Mouse (Mus musculus) stomach, embryonic 14.5 days (tissue): ENCODE measurements around the gene Rpl18a. TPM values are rescaled to one million over a fixed set of nuclear protein-coding genes. Genes with fewer than 3 reads are reported as not detected.

Source experiments
- ATAC-seq: fragments of 200-750 bp; cut with Nextera tagmentation; 2 replicates; pipeline ENCODE4 v1.8.0; 2017; ENCODE audit warnings: low read depth, moderate TSS enrichment; ENCODE audit not compliant: insufficient number of reproducible peaks, insufficient read depth, low FRiP score
- H3K27ac ChIP-seq: fragments of 300-500 bp; sonication (generic); 2 replicates; pipeline ENCODE4 v1.5.1; 2014; ENCODE audit warnings: mild to moderate bottlenecking, low read length, moderate library complexity, mixed read lengths
- H3K27me3 ChIP-seq: fragments of 300-500 bp; sonication (generic); 2 replicates; pipeline ENCODE4 v1.6.1; 2014; ENCODE audit warnings: low read length, control low read depth, mixed read lengths; ENCODE audit not compliant: control insufficient read depth, insufficient read depth
- H3K36me3 ChIP-seq: fragments of 300-500 bp; sonication (generic); 2 replicates; pipeline ENCODE4 v1.6.1; 2014; ENCODE audit warnings: mild to moderate bottlenecking, control low read depth, low read length, moderate library complexity, mixed read lengths; ENCODE audit not compliant: control insufficient read depth, insufficient read depth
- H3K4me1 ChIP-seq: fragments of 300-500 bp; sonication (generic); 2 replicates; pipeline ENCODE4 v1.6.1; 2014; ENCODE audit warnings: low read length, control low read depth, mixed read lengths; ENCODE audit not compliant: control insufficient read depth, insufficient read depth
- H3K4me2 ChIP-seq: fragments of 300-500 bp; sonication (generic); replicated peaks from 2 replicates; pipeline ENCODE4 v1.6.1; 2014; ENCODE audit warnings: low read depth, low read length, control low read depth
- H3K4me3 ChIP-seq: fragments of 300-500 bp; sonication (generic); 2 replicates; pipeline ENCODE4 v1.5.1; 2014; ENCODE audit warnings: low read depth, low read length, control low read depth
- H3K9ac ChIP-seq: fragments of 300-500 bp; sonication (generic); replicated peaks from 2 replicates; pipeline ENCODE4 v1.6.1; 2014; ENCODE audit warnings: low read depth, mild to moderate bottlenecking, control low read depth, low read length, moderate library complexity, mixed read lengths
- H3K9me3 ChIP-seq: fragments of 300-500 bp; sonication (generic); 2 replicates; pipeline ENCODE4 v1.6.1; 2016; ENCODE audit warnings: low read depth, low read length, control low read depth; ENCODE audit not compliant: control insufficient read depth
- WGBS: fragments of 180-500 bp; shearing (Covaris S2); extraction: QIAGEN DNeasy Blood & Tissue Kit; methylation state at CpG from one replicate; pipeline ENCODE4 v1.1.7; 2014; 5-methylcytosine and 5-hydroxymethylcytosine counted together
- polyA plus RNA-seq: library from polyadenylated mRNA; unstranded; fragments of >200 nt; fragmentation: Nextera tagmentation; extraction: Ambion mirVana; gene quantifications from 2 replicates; pipeline ENCODE4 v1.2.1, GENCODE M21; 2014

Rpl18a gene
- polyA plus RNA-seq, 1 experiment from 2014 or later: 6,204 TPM

DNA sequence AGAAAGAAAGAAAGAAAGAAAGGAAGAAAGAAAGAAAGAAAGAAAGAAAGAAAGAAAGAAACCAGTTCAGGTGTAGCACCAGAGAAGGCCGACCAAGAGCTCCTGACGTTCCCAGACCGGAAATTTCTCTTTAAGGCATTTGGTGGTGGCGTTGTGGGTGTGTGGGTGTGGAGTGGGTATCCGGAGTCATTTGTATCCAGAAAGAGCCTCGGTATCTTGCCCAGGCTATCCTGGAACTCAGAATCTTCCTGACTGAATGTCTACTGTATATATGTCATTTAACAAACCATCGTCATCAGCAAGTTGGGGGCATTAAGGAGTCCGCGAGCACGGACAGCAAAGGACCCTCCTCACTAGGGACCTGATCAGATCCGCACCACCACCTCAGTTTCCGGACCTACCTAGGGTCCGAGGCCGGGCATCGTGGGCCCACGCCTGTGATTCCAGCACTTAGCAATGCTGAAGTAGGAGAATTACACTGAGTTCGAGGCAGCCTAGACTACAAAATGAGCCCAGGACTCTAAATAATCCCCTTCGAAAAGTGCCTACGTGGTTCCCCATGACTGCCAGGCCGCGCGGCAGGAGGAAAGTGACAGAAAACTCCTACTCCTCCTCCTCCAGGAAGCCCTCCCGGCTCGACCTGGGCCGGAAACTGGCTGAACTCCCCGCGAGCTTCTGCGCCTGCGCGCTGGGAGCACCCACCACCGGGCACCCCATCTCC is 24.4 kb downstream of the Rpl18a start:
- Histone ChIP-seq H3K36me3 (0 out of 2 replicates have a peak, but pooled peaks cover 2% of the 10 kb centered on the region), H3K4me2 (peak overlapping the region; percentile 88), H3K27me3 (no peaks in the 10 kb centered on the region), H3K4me1 (peaks cover 15% of the 10 kb centered on the region), H3K4me3 (peak overlapping the region; percentile 80), H3K9ac (peak overlapping the region; percentile 72), H3K27ac (peak overlapping the region; percentile 81), H3K9me3 (no peaks in the 10 kb centered on the region)
- 4% methylated on average over 31 of the region's 31 CpGs for WGBS
- ATAC-seq: no peak

DNA sequence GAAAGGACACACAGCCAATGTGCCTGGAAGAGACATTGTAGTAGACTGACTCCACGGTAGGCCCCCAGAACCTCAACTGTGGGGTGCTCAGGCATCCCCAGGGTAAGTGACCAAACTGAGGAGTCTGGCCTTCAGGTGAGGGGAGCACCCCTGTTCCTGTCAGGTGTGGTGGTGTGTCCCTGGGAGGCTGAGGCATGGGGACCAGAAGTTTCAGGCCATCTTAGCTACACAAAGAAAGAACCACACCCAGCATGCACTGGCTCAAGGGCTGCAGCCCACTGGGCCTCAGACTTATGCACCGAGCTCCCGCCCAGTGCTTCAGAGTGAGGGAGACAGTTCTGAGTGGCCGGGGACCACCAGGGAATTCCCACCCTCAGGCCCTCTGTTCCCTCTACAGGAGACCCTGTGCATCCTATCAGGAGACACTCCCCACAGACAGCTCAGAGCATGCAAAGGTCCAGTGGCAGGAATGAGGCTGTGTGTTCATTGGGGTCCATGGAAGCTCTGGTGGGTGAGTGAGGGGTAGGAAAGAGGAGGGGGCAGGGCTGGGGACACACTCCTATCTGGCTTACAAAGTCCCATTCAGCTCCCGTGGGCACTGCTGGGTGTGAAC is 25.9 kb downstream of the Rpl18a start:
- ATAC-seq: no peak
- 0 out of 2 replicates have a peak, but pooled peaks cover 2% of the 10 kb centered on the region for H3K36me3 ChIP-seq
- no peak overlapping the region for H3K27ac ChIP-seq
- H3K4me3 ChIP-seq: no peak overlapping the region
- no peak overlapping the region for H3K4me2 ChIP-seq
- 85% methylated on average over 5 of the region's 5 CpGs for WGBS
- H3K9me3 ChIP-seq: no peaks in the 10 kb centered on the region
- no peaks in the 10 kb centered on the region for H3K27me3 ChIP-seq
- no peak overlapping the region for H3K9ac ChIP-seq
- H3K4me1 ChIP-seq: peaks cover 19% of the 10 kb centered on the region

DNA sequence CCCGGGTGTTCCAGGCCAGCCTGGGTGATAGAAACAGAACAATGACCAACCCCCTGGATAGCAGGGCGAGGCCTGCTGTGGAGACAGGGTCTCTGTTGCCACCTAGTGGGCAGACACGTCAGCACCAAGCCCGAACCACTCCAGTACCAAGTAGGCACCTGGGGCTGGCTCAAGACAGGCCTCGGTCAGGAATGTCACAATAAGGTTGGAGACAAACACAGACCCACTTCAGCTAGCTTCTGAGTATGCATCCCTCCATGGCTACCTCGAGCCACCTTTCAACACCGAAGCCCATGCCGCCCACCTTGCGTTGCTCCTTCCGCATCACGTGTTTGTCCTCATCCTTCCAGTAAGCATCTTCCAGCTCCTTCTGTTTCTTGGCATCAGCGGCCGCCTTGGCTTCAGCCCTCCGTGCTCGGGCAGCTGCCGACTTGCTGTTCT is 27.6 kb downstream of the Rpl18a start:
- no peaks in the 10 kb centered on the region for H3K27me3 ChIP-seq
- H3K4me1 ChIP-seq: peaks cover 28% of the 10 kb centered on the region
- no peak overlapping the region for H3K27ac ChIP-seq
- H3K4me2 ChIP-seq: no peak overlapping the region
- ATAC-seq: 0 out of 2 replicates have a peak, but pooled peaks have one; percentile 11
- WGBS: 51% methylated on average over 16 of the region's 16 CpGs
- H3K9ac ChIP-seq: no peak overlapping the region
- no peaks in the 10 kb centered on the region for H3K9me3 ChIP-seq
- 0 out of 2 replicates have a peak, but pooled peaks cover 2% of the 10 kb centered on the region for H3K36me3 ChIP-seq
- H3K4me3 ChIP-seq: no peak overlapping the region

DNA sequence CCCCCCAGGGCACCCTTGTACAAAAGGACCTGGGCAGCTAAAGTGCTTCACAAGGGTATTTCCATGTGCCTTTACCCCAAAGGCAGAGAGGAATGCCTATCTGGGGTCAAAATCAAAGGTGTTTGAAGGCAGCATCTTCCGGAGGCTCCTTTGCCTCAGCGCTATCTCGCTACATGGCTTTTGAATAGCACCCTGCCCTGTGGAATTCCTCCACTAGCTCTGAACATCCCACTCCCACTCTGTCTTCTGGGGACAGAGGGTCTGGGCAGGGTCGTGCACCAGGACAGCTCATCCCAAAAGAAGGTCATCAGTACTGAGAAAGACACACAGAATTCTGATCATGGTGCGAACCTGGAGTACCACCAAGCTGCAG is 28.0 kb downstream of the Rpl18a start:
- 39% methylated on average over 5 of the region's 5 CpGs for WGBS

DNA sequence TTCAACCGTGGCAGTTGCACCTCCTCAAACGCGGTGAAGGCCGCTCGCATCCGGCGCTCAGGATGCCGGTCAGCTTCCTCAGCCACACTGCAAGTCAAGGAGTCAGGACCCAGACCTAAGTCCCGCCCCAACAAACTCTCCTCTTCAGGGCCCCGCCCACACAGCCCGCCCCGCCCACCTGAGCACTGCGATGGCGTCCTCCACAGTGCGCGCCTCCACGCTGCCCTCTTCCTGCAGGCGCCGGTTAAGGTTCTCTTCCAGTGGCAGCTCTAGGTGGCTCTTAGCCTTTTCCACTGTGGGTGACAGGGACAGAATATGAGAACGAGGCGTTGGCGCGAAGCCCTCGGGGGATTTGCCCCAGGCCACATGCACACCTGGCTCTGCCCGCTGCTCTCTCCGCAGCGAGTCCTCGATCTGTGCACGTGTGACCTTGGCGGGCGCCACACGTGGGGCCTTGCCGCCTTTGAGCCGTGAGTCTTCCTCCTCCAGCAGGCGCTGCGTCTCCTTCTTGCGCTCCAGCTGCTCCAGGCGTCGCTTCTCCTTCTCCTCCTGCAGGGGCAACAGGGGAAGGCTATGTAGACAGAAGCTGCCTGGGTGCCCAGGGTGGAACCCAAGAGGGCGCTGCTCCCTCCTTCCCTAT is 28.5 kb downstream of the Rpl18a start:
- Histone ChIP-seq H3K27ac (0 out of 2 replicates have a peak overlapping the region, but pooled peaks have one; percentile 30), H3K36me3 (0 out of 2 replicates have a peak, but pooled peaks cover 2% of the 10 kb centered on the region), H3K4me1 (peaks cover 35% of the 10 kb centered on the region), H3K4me2 (peak overlapping the region; percentile 36), H3K9ac (0 out of 2 replicates have a peak overlapping the region, but pooled peaks have one; percentile 18), H3K9me3 (no peaks in the 10 kb centered on the region), H3K4me3 (0 out of 2 replicates have a peak overlapping the region, but pooled peaks have one; percentile 16), H3K27me3 (no peaks in the 10 kb centered on the region)
- WGBS: 21% methylated on average over 40 of the region's 40 CpGs
- ATAC-seq: no peak

More for the DNA sequence above, 28.0 kb downstream of the Rpl18a start:
- H3K4me1 ChIP-seq: peaks cover 32% of the 10 kb centered on the region
- no peaks in the 10 kb centered on the region for H3K27me3 ChIP-seq
- ATAC-seq: no peak
- no peaks in the 10 kb centered on the region for H3K9me3 ChIP-seq
- 0 out of 2 replicates have a peak overlapping the region, but pooled peaks have one; percentile 16 for H3K4me3 ChIP-seq
- H3K9ac ChIP-seq: no peak overlapping the region
- 0 out of 2 replicates have a peak, but pooled peaks cover 2% of the 10 kb centered on the region for H3K36me3 ChIP-seq
- no peak overlapping the region for H3K27ac ChIP-seq
- peak overlapping the region; percentile 36; the same call in 1 of the 2 replicates for H3K4me2 ChIP-seq

DNA sequence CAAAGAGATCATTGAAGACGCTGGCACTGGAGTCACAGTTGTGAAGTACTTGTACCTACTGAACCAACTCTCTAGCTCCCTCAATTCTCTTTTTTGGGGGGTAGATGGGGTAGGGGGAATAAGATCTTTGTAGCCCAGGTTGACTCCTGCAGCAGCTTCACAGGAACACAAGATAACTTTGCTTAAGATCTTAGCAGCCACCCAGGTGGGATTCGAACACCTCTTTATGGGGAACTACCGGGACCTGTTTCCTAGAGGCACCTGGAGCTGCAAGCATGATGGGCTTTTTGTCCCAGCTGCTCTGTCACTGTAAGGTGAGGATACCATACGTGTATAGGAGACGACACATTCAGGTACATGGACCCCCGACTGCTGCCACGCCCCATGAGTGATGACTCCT is 30.6 kb downstream of the Rpl18a start:
- 0 out of 2 replicates have a peak, but pooled peaks cover 2% of the 10 kb centered on the region for H3K36me3 ChIP-seq
- H3K27ac ChIP-seq: no peak overlapping the region; the same call in 1 of the 2 replicates
- no peak overlapping the region for H3K4me3 ChIP-seq
- H3K9ac ChIP-seq: no peak overlapping the region
- 80% methylated on average over 7 of the region's 7 CpGs for WGBS
- 0 out of 2 replicates have a peak, but pooled peaks cover 7% of the 10 kb centered on the region for H3K27me3 ChIP-seq
- H3K9me3 ChIP-seq: no peaks in the 10 kb centered on the region
- no peak overlapping the region for H3K4me2 ChIP-seq
- H3K4me1 ChIP-seq: peaks cover 37% of the 10 kb centered on the region
- ATAC-seq: no peak

DNA sequence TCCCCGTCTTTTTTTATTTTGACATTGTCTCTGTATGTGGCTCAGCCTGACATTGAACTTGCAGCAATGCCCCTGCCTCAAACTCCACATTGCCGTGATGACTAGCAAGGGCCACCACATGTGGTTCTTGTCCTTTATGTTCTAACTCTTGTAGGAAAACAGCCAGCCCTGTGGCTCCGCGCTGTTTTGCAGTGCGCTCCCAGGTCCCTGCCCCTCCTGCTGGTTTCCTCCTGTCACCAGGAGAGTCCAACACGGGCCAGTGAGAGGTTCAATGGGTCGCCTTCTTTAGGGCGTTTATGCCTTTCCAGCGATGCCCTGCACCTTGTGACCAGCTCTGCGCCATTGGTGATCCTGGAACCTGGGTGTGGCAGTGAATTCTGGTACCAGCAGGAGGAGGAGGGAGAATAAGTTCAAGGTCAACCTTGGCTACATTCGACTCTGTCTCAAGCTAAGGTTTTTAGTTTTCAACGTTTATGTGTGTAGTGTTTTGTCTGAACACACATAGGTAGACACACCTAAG is 31.2 kb downstream of the Rpl18a start:
- Histone ChIP-seq H3K27me3 (0 out of 2 replicates have a peak, but pooled peaks cover 9% of the 10 kb centered on the region), H3K36me3 (0 out of 2 replicates have a peak, but pooled peaks cover 2% of the 10 kb centered on the region), H3K4me3 (peak overlapping the region; percentile 42), H3K9me3 (no peaks in the 10 kb centered on the region), H3K9ac (0 out of 2 replicates have a peak overlapping the region, but pooled peaks have one; percentile 18), H3K4me2 (peak overlapping the region; percentile 78), H3K4me1 (peaks cover 37% of the 10 kb centered on the region), H3K27ac (peak overlapping the region; percentile 73)
- WGBS: 5% methylated on average over 12 of the region's 12 CpGs
- ATAC-seq: peak; percentile 6; the same call in 1 of the 2 replicates
